Mouse (Mus musculus) limb, embryonic 14.5 days (tissue): ENCODE data around the gene Ptrhd1. TPM values are rescaled to one million over a fixed set of nuclear protein-coding genes. Genes with fewer than 3 reads are reported as not detected.

Source experiments
- ATAC-seq: fragments of 200-750 bp; cut with Nextera tagmentation; 2 replicates; pipeline ENCODE4 v1.8.0; 2017; ENCODE audit warnings: low read depth, moderate number of reproducible peaks, moderate TSS enrichment; ENCODE audit not compliant: low FRiP score
- DNase-seq: peaks from one replicate; pipeline ENCODE4 v3.0.0-alpha.2; 2015; ENCODE audit warnings: low spot score
- H3K27ac ChIP-seq: fragments of 300-500 bp; sonication (generic); replicated peaks from 2 replicates; pipeline ENCODE4 v1.5.1; 2014; ENCODE audit warnings: low read depth, mild to moderate bottlenecking, low read length, moderate library complexity, mixed read lengths
- H3K27me3 ChIP-seq: fragments of 300-500 bp; sonication (generic); 2 replicates; pipeline ENCODE4 v1.6.1; 2014; ENCODE audit warnings: low read length, mixed read lengths; ENCODE audit not compliant: control insufficient read depth, insufficient read depth
- H3K36me3 ChIP-seq: fragments of 300-500 bp; sonication (generic); 2 replicates; pipeline ENCODE4 v1.6.1; 2014; ENCODE audit warnings: mild to moderate bottlenecking, low read length, moderate library complexity, mixed read lengths; ENCODE audit not compliant: control insufficient read depth, insufficient read depth
- H3K4me1 ChIP-seq: fragments of 300-500 bp; sonication (generic); 2 replicates; pipeline ENCODE4 v1.6.1; 2014; ENCODE audit warnings: antibody characterized with exemption, low read length, mixed read lengths; ENCODE audit not compliant: control insufficient read depth, insufficient read depth
- H3K4me2 ChIP-seq: fragments of 300-500 bp; sonication (generic); replicated peaks from 2 replicates; pipeline ENCODE4 v1.6.1; 2014; ENCODE audit warnings: low read depth, mild to moderate bottlenecking, low read length, moderate library complexity; ENCODE audit not compliant: severe bottlenecking
- H3K4me3 ChIP-seq: fragments of 300-500 bp; sonication (generic); replicated peaks from 2 replicates; pipeline ENCODE4 v1.5.1; 2014; ENCODE audit warnings: low read length
- H3K9ac ChIP-seq: fragments of 300-500 bp; sonication (generic); 2 replicates; pipeline ENCODE4 v1.6.1; 2014; ENCODE audit warnings: mild to moderate bottlenecking, low read depth, low read length, moderate library complexity; ENCODE audit not compliant: severe bottlenecking
- H3K9me3 ChIP-seq: fragments of 300-500 bp; sonication (generic); 2 replicates; pipeline ENCODE4 v1.6.1; 2016; ENCODE audit warnings: low read length; ENCODE audit not compliant: control insufficient read depth
- POLR2A ChIP-seq: fragments of 200-500 bp; IDR thresholded peaks from 2 replicates; pipeline ENCODE4 v1.8.0; 2012; ENCODE audit warnings: inconsistent platforms, mild to moderate bottlenecking, moderate library complexity, borderline replicate concordance; ENCODE audit not compliant: insufficient read depth, insufficient read length; ENCODE audit errors: extremely low read depth
- WGBS: fragments of 180-500 bp; shearing (Covaris S2); extraction: QIAGEN DNeasy Blood & Tissue Kit; methylation state at CpG from one replicate; pipeline ENCODE4 v1.1.7; 2014; 5-methylcytosine and 5-hydroxymethylcytosine counted together
- polyA plus RNA-seq, 2 experiments: library from polyadenylated mRNA; depleted of rRNA in 1 of 2; stranded (reverse) in 1 of 2; unstranded in 1 of 2; fragments of >200 nt; fragmentation: Nextera tagmentation in 1 of 2; extraction: Ambion mirVana in 1 of 2; gene quantifications; 2 replicates each; pipeline versions ENCODE4 v1.2.1 to v1.2.3; 2012 to 2014

Gene Ptrhd1
- polyA plus RNA-seq, 2 experiments = 4.1 to 5.5 TPM

DNA sequence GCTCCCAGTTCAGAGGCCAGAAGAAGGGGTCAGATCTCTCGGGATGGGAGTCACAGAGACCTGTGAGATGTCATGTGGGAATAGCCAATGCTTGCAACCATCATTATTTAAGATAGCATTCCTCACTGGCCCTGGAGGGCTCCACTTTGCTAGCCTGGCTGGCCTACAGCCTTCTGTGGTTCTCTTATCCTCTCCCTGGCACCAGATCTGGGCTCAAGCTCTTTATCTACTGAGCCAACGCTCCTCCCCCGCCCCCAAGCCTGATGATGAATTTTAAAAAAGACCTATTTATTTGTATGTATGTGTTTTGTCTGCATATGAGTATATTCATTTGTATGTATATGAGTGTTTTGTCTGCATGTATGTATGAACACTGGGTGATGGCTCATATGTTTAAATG is 46.1 kb downstream of the Ptrhd1 start:
- WGBS = 85% methylated on average over 3 of the region's 3 CpGs
- DNase-seq (no peak), ATAC-seq (no peak)
- 0 out of 2 replicates have a peak, but pooled peaks cover 2% of the 10 kb centered on the region for H3K4me1 ChIP-seq
- H3K27me3 ChIP-seq = no peaks in the 10 kb centered on the region
- no peak overlapping the region for H3K27ac ChIP-seq
- no peak overlapping the region for H3K4me3 ChIP-seq
- peaks cover 12% of the 10 kb centered on the region for H3K36me3 ChIP-seq
- H3K4me2 ChIP-seq = no peak overlapping the region
- no peaks in the 10 kb centered on the region for H3K9me3 ChIP-seq
- H3K9ac ChIP-seq = no peak overlapping the region
- TF ChIP-seq POLR2A = no peak

- H3K27me3 ChIP-seq = no peaks in the 10 kb centered on the region
- no peak overlapping the region for H3K4me3 ChIP-seq
- H3K36me3 ChIP-seq = peaks cover 4% of the 10 kb centered on the region; the same call in 1 of the 2 replicates
- 0 out of 2 replicates have a peak, but pooled peaks cover 2% of the 10 kb centered on the region for H3K4me1 ChIP-seq
- no peak for TF ChIP-seq POLR2A
- H3K9me3 ChIP-seq = no peaks in the 10 kb centered on the region
- peak; percentile 93 for ATAC-seq
- H3K4me2 ChIP-seq = no peak overlapping the region
- WGBS = 41% methylated on average over 3 of the region's 3 CpGs
- 0 out of 2 replicates have a peak overlapping the region, but pooled peaks have one; percentile 6 for H3K27ac ChIP-seq
- no peak overlapping the region for H3K9ac ChIP-seq
- peak; percentile 59 for DNase-seq
Observed at GRCm38 (mm10) chr12:4285186-4285585, 51.4 kb downstream of the Ptrhd1 start.

Other genes with a start within 250 kb of the Ptrhd1 start
- gene Efr3b, start 195.1 kb upstream of the Ptrhd1 start, polyA plus RNA-seq (2012; rRNA removed) = 6.2 and 6.8 TPM in 2 replicates
- gene Efr3b, start 195.1 kb upstream of the Ptrhd1 start, polyA plus RNA-seq (2014; fragmentation: Nextera tagmentation; extraction: Ambion mirVana) = 3.5 TPM in 2 replicates
- 12.4 and 13.7 TPM in 2 replicates for gene Dnajc27, start 151.4 kb upstream of the Ptrhd1 start, polyA plus RNA-seq (2012; rRNA removed)
- 7.6 and 8.0 TPM in 2 replicates for gene Dnajc27, start 151.4 kb upstream of the Ptrhd1 start, polyA plus RNA-seq (2014; fragmentation: Nextera tagmentation; extraction: Ambion mirVana)
- gene Adcy3, start 100.9 kb upstream of the Ptrhd1 start, polyA plus RNA-seq (2012; rRNA removed) = 15.5 and 19.9 TPM in 2 replicates
- 11.5 and 13.5 TPM in 2 replicates for gene Adcy3, start 100.9 kb upstream of the Ptrhd1 start, polyA plus RNA-seq (2014; fragmentation: Nextera tagmentation; extraction: Ambion mirVana)
- 19.2 and 21.1 TPM in 2 replicates for gene Cenpo, start 267 bp downstream of the Ptrhd1 start, polyA plus RNA-seq (2012; rRNA removed)
- 11.9 and 13.7 TPM in 2 replicates for gene Cenpo, start 267 bp downstream of the Ptrhd1 start, polyA plus RNA-seq (2014; fragmentation: Nextera tagmentation; extraction: Ambion mirVana)
- gene Ncoa1, start 243.2 kb downstream of the Ptrhd1 start, polyA plus RNA-seq (2012; rRNA removed) = 26.9 and 33.8 TPM in 2 replicates
- gene Ncoa1, start 243.2 kb downstream of the Ptrhd1 start, polyA plus RNA-seq (2014; fragmentation: Nextera tagmentation; extraction: Ambion mirVana) = 23.0 and 26.3 TPM in 2 replicates